Comparison of ENCODE assay signal across 2 mouse cellular contexts in genomic region chr19:29865142-29865541, GRCm38 (mm10).
TF ChIP-seq lines count a peak whose summit lies in the region.

No protein-coding gene starts in this region.

TF ChIP-seq in CH12.LX, 34 proteins besides CTCF, POLR2A, EP300 and RAD21:
- TF ChIP-seq USF2 (conservative IDR thresholded peaks at IDR 0.05; ENCODE audit: low read depth, low read length) (no peak), GABPA (IDR thresholded peaks at IDR 0.05; ENCODE audit: insufficient replicate concordance, low read depth, low read length) (no peak), SIN3A (IDR thresholded peaks at IDR 0.05; ENCODE audit: low read length) (no peak), JUND (conservative IDR thresholded peaks at IDR 0.05; ENCODE audit: low read depth, low read length) (no peak), ETS1 (conservative IDR thresholded peaks at IDR 0.05; ENCODE audit: low read depth, low read length) (no peak), NELFE (IDR thresholded peaks at IDR 0.05; ENCODE audit: low read depth, low read length) (no peak), MXI1 (IDR thresholded peaks at IDR 0.05; ENCODE audit: low read depth, low read length) (no peak), HCFC1 (IDR thresholded peaks at IDR 0.05; ENCODE audit: low read depth, low read length) (no peak), ZMIZ1 (IDR thresholded peaks at IDR 0.05; ENCODE audit: low read depth, low read length) (no peak), ZC3H11A (IDR thresholded peaks at IDR 0.05; ENCODE audit: low read depth, low read length) (no peak), MAX (IDR thresholded peaks at IDR 0.05; ENCODE audit: low read length) (no peak), NRF1 (IDR thresholded peaks at IDR 0.05; ENCODE audit: low read depth, low read length) (no peak), TBP (conservative IDR thresholded peaks at IDR 0.05; ENCODE audit: low read depth, low read length) (no peak), KAT2A (IDR thresholded peaks at IDR 0.05; ENCODE audit: insufficient replicate concordance, low read length) (no peak), SMC3 (IDR thresholded peaks at IDR 0.05; ENCODE audit: low read depth, low read length) (no peak)

TF ChIP-seq in MEL, 35 proteins besides CTCF, POLR2A, EP300 and RAD21:
- TF ChIP-seq ZC3H11A (IDR thresholded peaks at IDR 0.05; ENCODE audit: low read depth, low read length) = no peak
- no peak for TF ChIP-seq MAX (IDR thresholded peaks at IDR 0.05; ENCODE audit: low read length)
- TF ChIP-seq CHD2 (IDR thresholded peaks at IDR 0.05; ENCODE audit: low read length) = no peak
- TF ChIP-seq NRF1 (IDR thresholded peaks at IDR 0.05; ENCODE audit: insufficient read depth, low read depth, low read length, poor library complexity, severe bottlenecking) = no peak
- peak; percentile 44; the same call in 1 of the 2 replicates for TF ChIP-seq TBP (IDR thresholded peaks at IDR 0.05; ENCODE audit: low read depth, low read length)
- TF ChIP-seq ZKSCAN1 (IDR thresholded peaks at IDR 0.05; ENCODE audit: low read depth, low read length) = no peak
- no peak for TF ChIP-seq GABPA (IDR thresholded peaks at IDR 0.05; ENCODE audit: low read depth, low read length)
- TF ChIP-seq UBTF (IDR thresholded peaks at IDR 0.05; ENCODE audit: borderline replicate concordance, insufficient read depth, low read depth, low read length) = no peak
